Mouse (Mus musculus) retina, postnatal 7 days (tissue): ENCODE measurements around the gene Dyrk1a.
"Not testable (repeated sequence)": the region's sequence is repeated elsewhere in the genome, so short reads cannot be mapped to it uniquely, and the experiment has no call there.

Experiments
- DNase-seq: peaks from one replicate; pipeline ENCODE4 v3.0.0-alpha.2; 2012; ENCODE audit warnings: low read depth, low spot score

Gene Dyrk1a

DNA sequence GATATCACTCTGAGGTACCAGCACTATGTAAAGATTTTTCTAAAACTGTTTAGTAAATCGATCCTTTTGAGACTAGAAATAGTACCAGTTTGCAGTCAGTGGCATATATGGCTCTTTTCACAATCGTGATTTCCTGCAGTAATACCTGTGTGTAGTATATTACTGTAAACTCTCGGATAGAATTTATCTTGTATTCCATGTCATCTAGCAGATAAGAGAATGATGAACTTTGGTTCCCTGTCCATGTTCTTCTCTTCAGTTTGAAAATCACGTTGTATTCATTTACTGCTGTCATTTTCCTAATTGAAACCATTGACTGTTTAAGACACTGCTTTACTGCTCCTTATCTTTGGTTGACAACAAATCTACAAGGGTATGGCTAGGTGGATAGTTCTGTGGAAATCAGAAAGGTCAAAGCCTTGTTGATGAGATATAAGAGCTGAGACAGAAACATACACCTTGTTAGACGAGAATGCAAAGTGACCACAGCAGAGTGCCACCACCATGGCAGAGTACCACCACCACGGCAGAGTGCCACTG, 62.7 kb downstream of the Dyrk1a start:
- no peak for DNase-seq

DNA sequence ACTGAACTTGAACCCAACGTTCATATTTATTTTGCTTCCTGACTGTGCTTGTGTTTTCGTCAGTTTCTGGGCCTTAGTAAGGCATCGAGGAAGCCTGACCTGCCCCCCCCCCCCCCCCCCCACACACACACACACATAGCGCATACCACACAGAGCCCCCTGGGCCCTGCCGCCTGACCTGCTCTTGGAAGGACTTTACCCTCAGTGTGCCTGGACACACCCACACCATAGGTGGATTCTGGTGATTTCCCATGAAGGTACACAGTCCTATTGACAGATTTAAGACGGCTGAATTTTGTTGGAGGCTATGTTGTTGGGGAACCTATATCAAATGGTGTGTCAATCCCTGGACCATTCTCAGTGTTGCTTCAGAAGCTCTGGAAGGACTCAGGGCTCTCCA, 63.2 kb downstream of the Dyrk1a start:
- no peak for DNase-seq

GRCm38 (mm10) chr16:94637423-94637822, 67.6 kb downstream of the Dyrk1a start:
- no peak for DNase-seq

- DNase-seq, result no peak
Observed at GRCm38 (mm10) chr16:94641799-94642198, 72.0 kb downstream of the Dyrk1a start.

DNA sequence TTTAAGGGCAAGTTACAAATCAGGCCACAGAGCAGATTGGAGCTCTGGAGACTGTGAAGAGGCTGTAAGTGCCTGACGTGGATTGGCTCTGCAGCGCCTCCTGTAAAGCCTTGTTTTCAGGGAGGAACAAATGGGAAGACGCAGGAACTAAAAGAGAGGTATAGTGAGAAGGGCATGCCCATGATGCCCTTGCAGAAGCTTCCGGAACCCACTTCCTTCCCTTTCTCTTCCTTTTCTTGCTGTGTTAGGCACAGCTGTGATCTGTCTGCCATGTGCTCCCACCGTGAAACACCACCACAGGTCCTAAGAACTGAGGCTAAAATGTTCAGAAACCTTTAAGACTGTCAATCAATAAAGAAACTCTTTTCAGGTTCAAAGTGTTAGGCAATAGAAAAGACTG, 77.3 kb downstream of the Dyrk1a start:
- no peak for DNase-seq

GRCm38 (mm10) chr16:94647925-94648324, 78.1 kb downstream of the Dyrk1a start:
- no peak for DNase-seq

- no peak for DNase-seq
Observed at GRCm38 (mm10) chr16:94649861-94650260, 80.1 kb downstream of the Dyrk1a start.

DNA sequence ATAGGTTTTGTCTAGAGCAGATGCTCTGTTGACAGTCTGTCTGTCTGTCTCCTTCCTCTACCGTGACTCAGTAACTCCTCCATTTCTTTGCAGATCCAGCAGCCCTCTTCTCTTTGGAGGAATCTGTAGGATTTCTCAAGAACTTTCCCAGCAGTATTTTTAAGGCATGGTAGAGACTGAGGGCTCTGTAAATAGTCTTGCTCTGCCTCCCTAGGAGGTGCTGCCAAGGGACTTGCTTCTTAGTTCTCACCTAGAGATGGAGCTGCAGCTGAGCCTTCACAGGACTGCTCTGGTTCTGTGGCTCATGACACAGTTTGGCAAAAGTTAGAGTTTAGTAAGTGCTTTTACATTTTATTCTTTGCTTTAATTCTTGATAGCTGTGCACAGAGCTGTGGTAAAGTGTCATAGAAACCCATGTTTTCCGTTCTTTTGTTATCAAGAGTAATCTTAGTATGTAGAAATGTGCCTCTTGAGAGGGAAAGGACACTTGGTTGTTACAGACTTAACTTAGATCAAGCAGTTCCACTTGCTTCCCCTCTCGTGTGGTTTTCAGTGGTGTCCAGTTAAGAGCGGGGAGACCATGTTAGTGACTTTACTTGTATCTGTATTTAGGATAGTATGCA, 82.4 kb downstream of the Dyrk1a start:
- no peak for DNase-seq

- DNase-seq, result no peak
Observed at GRCm38 (mm10) chr16:94655083-94655482, 85.3 kb downstream of the Dyrk1a start.

- no peak for DNase-seq
Observed at GRCm38 (mm10) chr16:94656891-94657290, 87.1 kb downstream of the Dyrk1a start.

DNA sequence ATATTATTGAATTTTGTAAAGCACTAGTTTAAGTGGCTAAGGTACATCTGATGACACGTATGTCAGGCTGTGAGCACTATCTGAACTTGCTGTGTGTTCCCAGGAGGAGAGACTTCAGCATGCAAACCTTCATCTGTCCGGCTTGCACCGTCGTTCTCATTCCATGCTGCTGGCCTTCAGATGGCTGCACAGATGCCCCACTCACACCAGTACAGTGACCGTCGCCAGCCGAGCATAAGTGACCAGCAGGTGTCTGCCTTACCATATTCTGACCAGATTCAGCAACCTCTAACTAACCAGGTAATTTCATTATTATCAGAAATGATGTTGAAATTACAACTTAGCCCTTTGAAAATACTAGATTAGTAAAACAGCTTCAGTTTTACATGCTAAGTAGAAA, 89.6 kb downstream of the Dyrk1a start:
- DNase-seq, result no peak

DNA sequence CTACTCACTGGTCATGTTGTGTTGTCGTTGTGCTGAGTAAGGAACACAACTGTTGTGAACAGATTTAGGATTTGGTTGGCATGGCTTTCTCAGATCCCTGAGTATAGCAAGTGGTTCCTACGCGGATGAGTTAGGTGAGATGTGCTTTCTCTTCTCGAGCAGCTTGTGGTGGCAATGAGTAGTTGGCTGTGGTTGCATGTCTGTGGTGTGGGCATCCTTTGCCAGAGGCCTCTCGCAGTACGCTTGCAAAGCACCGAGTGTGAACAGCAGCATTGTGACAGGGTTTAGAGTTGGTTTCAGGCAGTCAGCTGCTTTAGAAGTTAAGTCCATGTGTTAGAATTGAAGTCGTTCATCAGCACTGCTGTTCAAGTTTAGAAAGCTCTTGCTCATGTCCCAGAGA, 90.4 kb downstream of the Dyrk1a start:
- DNase-seq, result no peak

DNA sequence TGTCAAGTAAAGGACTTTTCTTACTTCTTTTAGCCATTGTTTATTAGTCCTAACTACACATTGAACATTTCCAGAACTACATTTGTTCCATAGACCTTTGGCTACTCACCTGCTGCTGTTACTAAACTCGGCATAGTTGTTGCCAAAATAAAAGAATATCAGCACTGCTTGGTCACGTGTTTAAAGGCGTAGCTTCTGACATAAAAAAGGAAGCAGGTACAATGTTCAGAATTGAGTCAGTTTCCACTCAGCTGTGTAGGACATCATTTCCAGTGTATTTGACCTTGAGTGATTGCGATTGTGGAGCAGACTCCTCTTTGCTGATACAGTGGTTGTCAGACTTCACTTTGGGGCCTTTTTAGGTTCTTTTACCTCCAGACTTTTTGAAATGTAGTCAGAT, 97.7 kb downstream of the Dyrk1a start:
- no peak for DNase-seq

DNA sequence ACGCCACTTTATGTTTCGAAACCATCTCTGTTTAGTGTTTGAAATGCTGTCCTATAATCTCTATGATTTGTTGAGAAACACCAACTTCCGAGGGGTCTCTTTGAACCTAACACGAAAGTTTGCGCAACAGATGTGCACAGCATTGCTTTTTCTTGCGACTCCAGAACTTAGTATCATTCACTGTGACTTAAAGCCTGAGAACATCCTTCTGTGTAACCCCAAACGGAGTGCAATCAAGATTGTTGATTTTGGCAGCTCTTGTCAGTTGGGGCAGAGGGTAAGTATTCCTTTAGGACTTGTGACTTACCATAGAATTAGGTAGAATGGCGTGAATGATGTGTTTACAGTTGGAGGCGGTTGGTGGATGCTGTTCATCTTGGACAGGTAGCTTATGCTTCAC, 101.5 kb downstream of the Dyrk1a start:
- DNase-seq, result no peak

GRCm38 (mm10) chr16:94680924-94681323, 111.1 kb downstream of the Dyrk1a start:
- DNase-seq, result no peak

DNA sequence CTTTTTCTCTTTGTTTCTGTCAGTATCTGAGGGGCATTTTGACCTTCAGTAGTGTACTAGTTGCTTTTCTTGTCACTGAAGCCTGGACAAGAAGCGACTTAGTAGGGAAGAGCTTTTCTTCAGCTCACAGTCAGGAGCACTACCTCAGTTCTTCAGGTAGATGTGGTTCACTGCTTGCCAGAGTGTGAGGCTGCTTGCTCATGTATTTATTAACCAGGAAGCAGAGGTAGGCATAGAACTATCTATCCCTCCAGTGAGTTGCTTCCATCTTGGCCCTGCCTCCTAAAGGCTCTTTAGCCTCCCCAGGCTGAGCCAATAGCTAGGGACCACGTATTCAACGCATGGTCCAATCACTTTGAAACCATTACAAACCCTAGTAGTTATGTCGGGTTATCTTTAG, 112.0 kb downstream of the Dyrk1a start:
- DNase-seq, result no peak

- no peak for DNase-seq
Observed at GRCm38 (mm10) chr16:94683960-94684359, 114.2 kb downstream of the Dyrk1a start.

- no peak for DNase-seq
Observed at GRCm38 (mm10) chr16:94693687-94694305, 124.0 kb downstream of the Dyrk1a start.

DNA sequence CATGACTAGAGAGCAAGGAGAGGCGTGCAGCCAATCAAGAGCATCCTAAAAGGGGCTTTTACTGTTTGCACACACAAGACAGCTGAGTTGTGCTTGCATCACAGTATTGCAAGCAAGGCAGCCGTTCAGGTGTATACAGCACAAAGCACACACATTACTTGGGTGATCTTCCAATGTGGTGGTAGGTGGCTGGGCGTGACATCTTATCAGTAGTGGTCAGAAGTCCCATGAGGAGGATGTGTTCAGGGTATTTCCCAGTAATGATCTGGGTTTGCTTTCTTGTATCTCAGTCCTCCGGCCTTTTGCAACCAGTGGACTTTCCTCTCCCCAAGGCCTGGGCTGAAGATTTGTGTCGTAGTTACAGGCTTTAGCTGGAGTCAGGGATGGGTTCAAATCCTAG, 127.7 kb downstream of the Dyrk1a start:
- no peak for DNase-seq

DNA sequence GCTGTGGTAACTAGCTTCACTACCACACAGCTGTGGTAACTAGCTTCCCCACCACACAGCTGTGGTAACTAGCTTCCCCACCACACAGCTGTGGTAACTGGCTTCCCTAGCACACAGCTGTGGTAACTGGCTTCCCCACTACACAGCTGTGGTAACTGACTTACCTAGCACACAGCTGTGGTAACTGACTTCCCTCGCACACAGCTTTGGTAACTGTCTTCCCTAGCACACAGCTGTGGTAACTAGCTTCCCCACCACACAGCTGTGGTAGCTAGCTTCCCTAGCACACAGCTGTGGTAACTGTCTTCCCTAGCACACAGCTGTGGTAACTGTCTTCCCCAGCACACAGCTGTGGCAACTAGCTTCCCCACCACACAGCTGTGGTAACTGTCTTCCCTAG, 128.4 kb downstream of the Dyrk1a start:
- DNase-seq, result not testable (repeated sequence)

GRCm38 (mm10) chr16:94701141-94701540, 131.3 kb downstream of the Dyrk1a start:
- DNase-seq, result no peak

GRCm38 (mm10) chr16:94701971-94702370, 132.2 kb downstream of the Dyrk1a start:
- DNase-seq, result no peak

DNA sequence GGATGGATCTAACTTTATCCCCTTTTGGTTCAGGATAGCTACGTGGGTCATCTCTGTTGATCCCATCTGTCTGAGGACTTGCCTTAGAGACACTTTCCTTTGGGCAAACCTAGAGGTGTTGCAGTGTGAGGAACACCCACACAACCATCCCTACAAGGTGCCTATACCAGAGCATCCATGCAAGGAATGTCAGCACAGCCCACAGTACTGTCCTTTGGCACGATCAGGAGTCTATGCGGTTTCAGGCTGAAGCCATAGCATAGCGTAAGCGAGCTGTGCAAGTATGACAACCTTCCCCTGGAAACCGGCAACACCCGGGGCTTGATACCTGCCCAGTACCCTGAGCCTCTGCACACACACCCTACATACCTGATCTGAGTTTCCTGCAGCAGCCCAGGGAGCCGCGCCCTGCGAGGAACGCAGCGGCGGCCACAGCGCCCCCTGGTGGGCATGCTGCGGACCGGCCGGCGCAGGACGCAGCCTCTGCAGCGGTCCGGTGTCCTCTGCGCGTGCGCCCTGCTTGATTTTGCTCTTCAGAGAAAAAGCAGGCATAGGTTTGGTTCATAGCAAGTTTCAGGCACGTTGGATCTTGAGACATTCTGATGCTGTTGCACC, 143.8 kb downstream of the Dyrk1a start:
- peak; percentile 55 for DNase-seq
